Mouse (Mus musculus): Measurements from ENCODE around the gene Ppm1m. TPM values are rescaled to one million over a fixed set of nuclear protein-coding genes. Genes with fewer than 3 reads are reported as not detected.
"Not testable (repeated sequence)": the region's sequence is repeated elsewhere in the genome, so short reads cannot be mapped to it uniquely, and the experiment has no call there.

The Ppm1m gene
- polyA plus RNA-seq, 1 experiment: 42.8 TPM

- peak overlapping the region; percentile 2 for H3K4me3 ChIP-seq (ENCODE audit: insufficient read depth, poor library complexity, severe bottlenecking)
- peaks cover 26% of the 10 kb centered on the region for H3K36me3 ChIP-seq (ENCODE audit: control insufficient read depth, insufficient read depth)
- H3ac ChIP-seq (ENCODE audit: control insufficient read depth, insufficient read length, low read depth): no peak overlapping the region
- H3K79me3 ChIP-seq (ENCODE audit: low read depth): peaks cover 67% of the 10 kb centered on the region
- no peaks in the 10 kb centered on the region for H3K27me3 ChIP-seq (ENCODE audit: control insufficient read depth, insufficient read depth, insufficient read length)
- no peak for TF ChIP-seq FOSL1 (IDR thresholded peaks at IDR 0.05; ENCODE audit: insufficient read depth, low read length, poor library complexity, severe bottlenecking)
- TF ChIP-seq MYOG (IDR thresholded peaks at IDR 0.05; ENCODE audit: control insufficient read depth, extremely low read depth, insufficient read length): no peak
- TF ChIP-seq CEBPB (IDR thresholded peaks at IDR 0.05; ENCODE audit: low read depth): no peak
- no peak for TF ChIP-seq CTCF (IDR thresholded peaks at IDR 0.05; ENCODE audit: control insufficient read depth, insufficient read depth, insufficient read length)
- TF ChIP-seq MAX (IDR thresholded peaks at IDR 0.05): no peak
- TF ChIP-seq MYOD1 (IDR thresholded peaks at IDR 0.05; ENCODE audit: control insufficient read depth, insufficient read length, low read depth): no peak
- TF ChIP-seq USF1 (IDR thresholded peaks at IDR 0.05; ENCODE audit: low read depth): no peak
- H3K79me2 ChIP-seq (ENCODE audit: control insufficient read depth, insufficient read depth): peaks cover 77% of the 10 kb centered on the region
Measured at GRCm38 (mm10) chr9:106173363-106173762, 26.2 kb downstream of the Ppm1m start.

DNA sequence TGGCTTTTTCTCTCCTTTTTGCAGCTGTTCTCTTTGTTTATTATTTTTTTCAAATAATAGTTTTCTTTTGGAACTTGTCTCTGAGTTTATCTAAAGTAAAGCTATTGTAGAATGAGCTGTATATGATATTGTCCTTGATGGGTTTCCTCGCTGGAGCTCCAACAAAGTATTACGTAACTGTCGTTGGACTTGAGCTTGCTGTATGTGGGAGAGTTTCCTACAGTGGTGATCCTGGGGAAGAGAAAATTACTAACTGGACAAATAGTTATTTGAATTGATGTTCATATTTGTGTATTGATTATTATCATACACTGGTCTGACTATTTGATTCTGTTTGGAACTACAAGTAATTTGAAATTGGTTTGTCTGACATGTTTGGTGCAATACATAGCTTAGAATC is 27.0 kb downstream of the Ppm1m start:
- Histone ChIP-seq H3K4me3 (ENCODE audit: insufficient read depth, poor library complexity, severe bottlenecking) (peak overlapping the region; percentile 76), H3ac (ENCODE audit: control insufficient read depth, insufficient read length, low read depth) (no peak overlapping the region)
- TF ChIP-seq USF1 (IDR thresholded peaks at IDR 0.05; ENCODE audit: low read depth) (no peak), MYOG (IDR thresholded peaks at IDR 0.05; ENCODE audit: control insufficient read depth, extremely low read depth, insufficient read length) (no peak), CEBPB (IDR thresholded peaks at IDR 0.05; ENCODE audit: low read depth) (peak; percentile 64)

GRCm38 (mm10) chr9:106171346-106172158 is 28.0 kb downstream of the Ppm1m start:
- Histone ChIP-seq H3K79me3 (ENCODE audit: low read depth) (peaks cover 55% of the 10 kb centered on the region), H3ac (ENCODE audit: control insufficient read depth, insufficient read length, low read depth) (peak overlapping the region; percentile 88), H3K27me3 (ENCODE audit: control insufficient read depth, insufficient read depth, insufficient read length) (no peaks in the 10 kb centered on the region), H3K4me3 (ENCODE audit: insufficient read depth, poor library complexity, severe bottlenecking) (peak overlapping the region; percentile 76), H3K79me2 (ENCODE audit: control insufficient read depth, insufficient read depth) (peaks cover 59% of the 10 kb centered on the region), H3K36me3 (ENCODE audit: control insufficient read depth, insufficient read depth) (peaks cover 7% of the 10 kb centered on the region)
- TF ChIP-seq MYOD1 (IDR thresholded peaks at IDR 0.05; ENCODE audit: control insufficient read depth, insufficient read length, low read depth): no peak
- no peak for TF ChIP-seq MAX (IDR thresholded peaks at IDR 0.05)
- TF ChIP-seq CEBPB (IDR thresholded peaks at IDR 0.05; ENCODE audit: low read depth): no peak
- TF ChIP-seq USF1 (IDR thresholded peaks at IDR 0.05; ENCODE audit: low read depth): no peak
- TF ChIP-seq MYOG (IDR thresholded peaks at IDR 0.05; ENCODE audit: control insufficient read depth, extremely low read depth, insufficient read length): no peak
- no peak for TF ChIP-seq FOSL1 (IDR thresholded peaks at IDR 0.05; ENCODE audit: insufficient read depth, low read length, poor library complexity, severe bottlenecking)
- no peak for TF ChIP-seq CTCF (IDR thresholded peaks at IDR 0.05; ENCODE audit: control insufficient read depth, insufficient read depth, insufficient read length)

More for the DNA sequence above, 27.0 kb downstream of the Ppm1m start:
- H3K36me3 ChIP-seq (ENCODE audit: control insufficient read depth, insufficient read depth): peaks cover 17% of the 10 kb centered on the region
- no peaks in the 10 kb centered on the region for H3K27me3 ChIP-seq (ENCODE audit: control insufficient read depth, insufficient read depth, insufficient read length)
- H3K79me2 ChIP-seq (ENCODE audit: control insufficient read depth, insufficient read depth): peaks cover 69% of the 10 kb centered on the region
- peaks cover 61% of the 10 kb centered on the region for H3K79me3 ChIP-seq (ENCODE audit: low read depth)

DNA sequence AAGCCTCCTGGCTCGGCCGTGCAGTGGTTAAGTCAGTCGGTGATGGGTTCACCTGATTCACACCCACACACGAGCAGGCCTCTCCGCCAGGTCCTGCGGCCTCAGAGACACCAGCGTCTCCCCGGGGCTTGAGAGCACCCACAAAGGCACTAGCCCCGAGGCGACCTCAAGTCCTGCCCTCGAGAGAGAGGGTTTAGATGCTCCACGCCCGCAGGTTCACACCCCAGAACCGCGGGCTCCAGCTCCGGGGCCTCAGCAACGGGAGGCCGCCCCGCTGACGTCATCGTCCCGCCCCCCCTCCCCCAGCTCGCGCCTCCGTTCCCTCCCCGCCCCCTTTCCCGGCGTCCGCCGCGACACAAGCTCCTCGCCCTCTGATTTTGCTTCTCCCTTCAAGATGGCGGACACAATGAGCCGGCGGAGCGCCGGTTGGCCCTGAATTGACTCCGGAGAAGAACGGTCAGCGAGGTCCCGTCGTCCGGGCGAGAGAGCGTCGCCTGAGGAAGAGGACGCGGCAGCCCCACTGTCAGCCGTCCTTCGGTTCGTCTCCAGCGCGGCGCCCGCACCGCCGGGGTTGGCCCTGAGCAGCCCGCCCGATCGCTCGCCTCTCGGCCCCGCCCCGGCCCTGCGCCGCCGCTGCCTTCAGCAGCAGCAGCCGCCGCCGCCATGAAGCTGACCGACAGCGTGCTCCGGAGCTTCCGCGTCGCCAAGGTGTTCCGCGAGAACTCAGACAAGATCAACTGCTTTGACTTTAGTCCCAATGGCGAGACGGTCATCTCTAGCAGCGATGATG is 28.8 kb downstream of the Ppm1m start, which contains the start of gene Wdr82:
Gene Wdr82 (plus strand): TSS at position 373 of the 790 bp plus-strand sequence.
- Histone ChIP-seq H3K79me3 (ENCODE audit: low read depth) (peaks cover 47% of the 10 kb centered on the region), H3K27me3 (ENCODE audit: control insufficient read depth, insufficient read depth, insufficient read length) (no peaks in the 10 kb centered on the region), H3K36me3 (ENCODE audit: control insufficient read depth, insufficient read depth) (no peaks in the 10 kb centered on the region), H3K79me2 (ENCODE audit: control insufficient read depth, insufficient read depth) (peaks cover 51% of the 10 kb centered on the region), H3K4me3 (ENCODE audit: insufficient read depth, poor library complexity, severe bottlenecking) (peak within 1 kb of the TSS; percentile 76), H3ac (ENCODE audit: control insufficient read depth, insufficient read length, low read depth) (peak within 1 kb of the TSS; percentile 88)
- TF ChIP-seq MAX (IDR thresholded peaks at IDR 0.05) (peak; percentile 91), FOSL1 (IDR thresholded peaks at IDR 0.05; ENCODE audit: insufficient read depth, low read length, poor library complexity, severe bottlenecking) (no peak)

GRCm38 (mm10) chr9:106169917-106170316 is 29.6 kb downstream of the Ppm1m start:
- no peaks in the 10 kb centered on the region for H3K27me3 ChIP-seq (ENCODE audit: control insufficient read depth, insufficient read depth, insufficient read length)
- no peak overlapping the region for H3ac ChIP-seq (ENCODE audit: control insufficient read depth, insufficient read length, low read depth)
- H3K79me2 ChIP-seq (ENCODE audit: control insufficient read depth, insufficient read depth): peaks cover 43% of the 10 kb centered on the region
- no peak overlapping the region for H3K4me3 ChIP-seq (ENCODE audit: insufficient read depth, poor library complexity, severe bottlenecking)
- peaks cover 38% of the 10 kb centered on the region for H3K79me3 ChIP-seq (ENCODE audit: low read depth)
- TF ChIP-seq USF1 (IDR thresholded peaks at IDR 0.05; ENCODE audit: low read depth) (no peak), CTCF (IDR thresholded peaks at IDR 0.05; ENCODE audit: control insufficient read depth, insufficient read depth, insufficient read length) (no peak), MYOD1 (IDR thresholded peaks at IDR 0.05; ENCODE audit: control insufficient read depth, insufficient read length, low read depth) (no peak), FOSL1 (IDR thresholded peaks at IDR 0.05; ENCODE audit: insufficient read depth, low read length, poor library complexity, severe bottlenecking) (no peak), MYOG (IDR thresholded peaks at IDR 0.05; ENCODE audit: control insufficient read depth, extremely low read depth, insufficient read length) (no peak), CEBPB (IDR thresholded peaks at IDR 0.05; ENCODE audit: low read depth) (no peak), MAX (IDR thresholded peaks at IDR 0.05) (no peak)
- H3K36me3 ChIP-seq (ENCODE audit: control insufficient read depth, insufficient read depth): no peaks in the 10 kb centered on the region

GRCm38 (mm10) chr9:106169006-106169405 is 30.5 kb downstream of the Ppm1m start:
- H3K4me3 ChIP-seq (ENCODE audit: insufficient read depth, poor library complexity, severe bottlenecking); H3K27me3 ChIP-seq (ENCODE audit: control insufficient read depth, insufficient read depth, insufficient read length); H3K36me3 ChIP-seq (ENCODE audit: control insufficient read depth, insufficient read depth); H3ac ChIP-seq (ENCODE audit: control insufficient read depth, insufficient read length, low read depth): not testable (repeated sequence)
- Histone ChIP-seq H3K79me2 (ENCODE audit: control insufficient read depth, insufficient read depth) (peaks cover 34% of the 10 kb centered on the region), H3K79me3 (ENCODE audit: low read depth) (peaks cover 29% of the 10 kb centered on the region)

Measured in C2C12 (cell line).